Mouse (Mus musculus): Measurements from ENCODE around the gene Tmem86b.
"Not testable (repeated sequence)": the region's sequence is repeated elsewhere in the genome, so short reads cannot be mapped to it uniquely, and the experiment has no call there.

Gene Tmem86b

GRCm38 (mm10) chr7:4647992-4648391, 16.8 kb upstream of the Tmem86b start:
- DNase-seq (ENCODE audit: low spot score), result no peak

DNA sequence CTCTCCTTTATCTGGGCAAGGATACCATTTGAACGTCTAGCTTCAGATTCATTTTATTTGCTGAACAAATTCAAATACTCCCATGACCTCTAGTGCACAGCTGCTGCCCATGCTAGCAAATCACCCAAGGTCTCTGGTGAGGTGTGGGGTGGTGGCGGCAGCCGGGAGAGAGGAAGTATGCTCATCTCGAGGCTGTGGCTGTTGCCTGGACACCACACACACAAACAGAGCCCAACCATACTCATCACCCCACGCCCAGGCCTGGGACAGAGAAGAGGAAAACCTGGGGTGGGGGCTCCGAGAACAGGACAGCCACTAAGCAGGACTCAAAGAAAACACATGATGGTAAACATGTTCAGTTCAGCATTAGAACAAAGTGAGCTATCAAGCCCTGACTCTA, 16.1 kb upstream of the Tmem86b start:
- no peak for DNase-seq (ENCODE audit: low spot score)

- DNase-seq (ENCODE audit: low spot score), result no peak
Observed at GRCm38 (mm10) chr7:4646806-4647205, 15.6 kb upstream of the Tmem86b start.

- DNase-seq (ENCODE audit: low spot score), result no peak
Observed at GRCm38 (mm10) chr7:4643225-4643624, 12.0 kb upstream of the Tmem86b start.

DNA sequence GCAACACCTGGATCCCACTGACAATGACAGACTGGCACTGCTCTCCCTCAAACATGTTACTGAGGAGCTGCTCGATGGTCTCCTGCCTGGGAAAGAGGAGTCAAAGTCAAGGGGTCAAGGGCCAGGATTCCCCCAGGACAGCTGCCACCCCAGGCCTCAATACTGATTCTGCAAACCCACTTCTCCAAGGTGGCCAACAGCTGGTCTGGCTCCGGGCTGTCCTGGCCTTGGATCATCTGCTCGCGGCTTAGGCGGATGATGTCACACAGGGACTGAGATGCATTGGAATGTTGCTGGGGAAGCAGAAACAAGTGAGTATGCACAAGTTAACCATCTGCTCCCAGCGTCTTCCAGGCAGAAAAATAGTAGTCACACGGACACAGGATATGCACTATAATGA, 10.7 kb upstream of the Tmem86b start:
- DNase-seq (ENCODE audit: low spot score), result no peak

DNA sequence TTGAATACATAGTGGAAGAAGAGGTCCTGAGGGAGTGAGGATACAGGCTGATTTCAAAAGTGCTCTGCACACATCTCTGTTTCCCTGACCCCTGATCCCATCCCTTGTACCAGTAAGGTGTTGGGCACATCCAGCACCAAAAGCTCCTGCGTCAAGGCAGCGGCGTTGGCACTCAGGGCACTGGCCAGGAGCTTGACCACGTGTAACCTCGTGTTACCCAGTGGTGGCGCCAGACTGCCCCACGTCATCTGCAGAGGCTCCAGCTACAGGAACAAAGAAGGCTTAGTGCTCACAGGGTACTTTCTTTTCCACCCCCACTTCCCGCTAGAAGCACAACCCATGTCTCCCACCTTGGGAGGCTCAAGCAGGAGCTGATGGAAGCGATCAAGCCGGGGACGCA, 9.9 kb upstream of the Tmem86b start:
- DNase-seq (ENCODE audit: low spot score), result no peak

DNA sequence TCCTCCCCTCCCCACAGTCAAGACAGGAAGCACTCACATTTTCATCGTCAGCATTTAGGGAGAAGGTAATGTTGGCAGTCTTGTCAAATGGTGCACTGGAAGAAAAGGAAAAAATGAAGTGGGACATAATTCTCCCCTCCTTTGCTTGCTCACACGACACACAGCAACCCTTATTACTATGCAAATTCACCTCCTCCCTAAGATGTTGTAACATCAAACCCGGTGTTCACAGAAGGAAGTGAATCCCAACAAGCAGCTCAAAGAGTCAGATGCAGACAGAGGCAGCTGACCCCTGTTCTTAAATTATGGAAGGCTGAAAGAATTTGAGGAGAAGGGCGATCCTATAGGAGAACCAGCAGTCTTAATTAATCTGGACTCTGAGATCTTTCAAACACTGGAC, 5.0 kb upstream of the Tmem86b start:
- DNase-seq (ENCODE audit: low spot score), result no peak

- no peak for DNase-seq (ENCODE audit: low spot score)
Observed at GRCm38 (mm10) chr7:4630198-4630597, 1.0 kb downstream of the Tmem86b start.

DNA sequence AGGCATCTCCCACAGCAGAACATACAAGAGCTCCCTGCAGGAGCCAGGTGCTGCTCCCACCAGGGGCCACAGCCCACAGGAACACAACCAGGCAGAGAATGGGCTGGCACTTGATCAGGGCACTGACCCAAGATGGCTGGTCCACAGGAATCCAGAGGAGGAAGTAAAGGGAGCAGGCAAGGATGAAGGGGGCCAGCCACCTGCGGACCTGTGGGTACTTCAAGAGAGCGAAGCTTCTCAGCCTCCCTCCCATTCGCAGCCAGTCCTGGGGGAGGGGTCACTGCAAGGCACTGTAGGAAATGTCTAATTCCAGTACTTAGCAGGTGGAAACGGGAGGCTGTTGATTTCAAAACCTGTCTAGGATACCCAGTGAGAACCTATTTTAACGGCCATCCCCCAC, 1.6 kb downstream of the Tmem86b start:
- no peak for DNase-seq (ENCODE audit: low spot score)

- no peak for DNase-seq (ENCODE audit: low spot score)
Observed at GRCm38 (mm10) chr7:4625928-4626327, 5.3 kb downstream of the Tmem86b start.

DNA sequence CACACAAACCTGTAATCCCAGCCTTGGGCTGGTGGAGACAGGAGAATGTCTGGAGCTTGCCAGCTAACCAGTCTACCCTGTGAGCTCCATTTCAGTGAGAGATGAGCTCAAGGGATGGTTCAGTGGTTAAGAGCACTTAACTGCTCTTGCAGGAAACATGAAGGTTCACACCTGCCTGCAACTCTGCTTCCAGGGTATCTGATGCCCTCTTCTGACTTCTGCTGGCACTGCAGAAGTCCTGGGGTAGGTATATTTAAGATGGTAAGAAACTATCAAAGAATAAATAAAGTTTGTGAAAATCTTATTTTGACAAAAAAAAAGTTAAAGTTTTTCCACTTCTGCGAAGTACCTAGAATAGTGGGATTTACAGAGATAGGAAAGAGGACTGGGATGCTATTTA, 6.9 kb downstream of the Tmem86b start:
- no peak for DNase-seq (ENCODE audit: low spot score)

DNA sequence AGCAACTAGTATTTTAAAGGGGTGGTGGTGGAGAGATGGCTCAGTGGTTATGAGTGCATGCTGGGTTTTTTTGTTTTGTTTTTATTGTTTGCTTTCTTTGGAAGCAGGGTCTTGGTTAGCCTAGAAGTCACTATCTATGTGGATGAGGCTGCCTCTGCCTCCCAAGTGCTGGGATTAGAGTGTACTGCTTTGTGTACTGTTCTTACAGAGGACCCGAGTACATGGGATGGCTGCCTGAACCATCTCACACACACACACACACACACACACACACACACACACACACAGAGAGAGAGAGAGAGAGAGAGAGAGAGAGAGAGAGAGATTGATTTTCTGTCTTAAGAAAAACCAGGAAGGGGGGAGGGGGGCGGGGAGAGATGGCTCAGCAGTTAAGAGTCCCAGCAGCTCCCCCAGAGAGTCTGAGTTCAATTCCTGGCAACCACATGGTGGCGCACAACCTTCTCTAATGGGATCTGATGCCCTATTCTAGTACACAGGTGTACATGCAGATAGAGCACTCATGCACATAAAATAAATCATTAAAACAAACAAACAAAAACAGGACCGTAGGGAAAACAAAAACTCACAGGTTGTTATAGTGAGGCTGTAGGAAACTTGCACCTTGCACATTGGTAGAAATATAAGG, 7.6 kb downstream of the Tmem86b start:
- DNase-seq (ENCODE audit: low spot score), result no peak

- DNase-seq (ENCODE audit: low spot score), result no peak
Observed at GRCm38 (mm10) chr7:4619979-4620378, 11.2 kb downstream of the Tmem86b start.

DNA sequence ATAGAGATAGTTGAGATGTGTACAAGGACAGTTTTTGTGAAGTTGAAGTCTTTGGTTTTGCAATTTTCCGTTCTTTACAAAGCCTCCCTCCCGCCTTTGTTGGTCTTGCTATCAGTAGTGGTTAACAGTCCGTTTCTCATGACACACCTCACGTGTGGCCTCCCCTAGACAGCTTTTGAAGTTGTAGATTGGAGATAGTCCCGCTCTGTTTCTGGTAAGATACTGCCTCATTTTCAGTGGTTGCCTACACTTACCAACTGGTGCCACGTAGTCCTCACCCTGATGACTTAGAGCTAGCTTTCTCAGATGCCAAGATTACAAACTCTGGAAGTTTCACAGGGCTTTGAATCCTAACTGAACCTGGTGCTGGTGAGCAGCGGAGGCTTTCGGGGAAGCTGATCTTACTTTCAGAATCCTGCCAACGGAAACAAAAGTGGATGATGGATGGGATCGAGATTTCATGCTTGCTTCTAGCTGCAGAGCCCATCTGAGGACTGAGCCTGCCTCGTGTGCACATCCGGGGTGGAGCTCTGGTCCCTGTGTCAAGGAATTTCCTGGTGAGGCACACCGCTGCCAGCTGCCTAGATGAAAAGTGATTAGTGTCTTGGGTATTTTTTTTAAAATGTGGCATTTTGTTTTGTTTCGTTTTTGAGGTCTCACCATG, 17.4 kb downstream of the Tmem86b start:
- DNase-seq (ENCODE audit: low spot score), result no peak

GRCm38 (mm10) chr7:4612956-4613355, 18.3 kb downstream of the Tmem86b start:
- DNase-seq (ENCODE audit: low spot score), result no peak

DNA sequence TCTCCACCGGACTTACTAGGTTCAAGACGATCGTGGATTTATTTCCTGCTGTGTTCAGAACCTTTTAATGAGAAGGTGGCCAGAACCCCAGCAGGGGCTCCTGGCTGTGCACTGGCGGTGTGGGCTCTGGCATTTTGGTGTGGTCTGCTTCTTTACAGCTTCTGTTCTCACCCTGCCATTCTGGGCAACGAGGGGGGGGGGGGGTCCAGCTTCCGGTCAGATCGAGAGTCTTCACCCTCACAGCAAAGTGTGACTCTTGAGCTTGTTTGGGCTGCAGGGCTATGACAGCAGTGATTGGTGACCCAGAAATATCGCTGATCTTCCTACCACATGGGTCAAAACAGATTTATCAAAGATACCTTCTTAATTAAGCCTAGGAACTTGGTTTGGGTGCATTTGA, 18.8 kb downstream of the Tmem86b start:
- no peak for DNase-seq (ENCODE audit: low spot score)

DNA sequence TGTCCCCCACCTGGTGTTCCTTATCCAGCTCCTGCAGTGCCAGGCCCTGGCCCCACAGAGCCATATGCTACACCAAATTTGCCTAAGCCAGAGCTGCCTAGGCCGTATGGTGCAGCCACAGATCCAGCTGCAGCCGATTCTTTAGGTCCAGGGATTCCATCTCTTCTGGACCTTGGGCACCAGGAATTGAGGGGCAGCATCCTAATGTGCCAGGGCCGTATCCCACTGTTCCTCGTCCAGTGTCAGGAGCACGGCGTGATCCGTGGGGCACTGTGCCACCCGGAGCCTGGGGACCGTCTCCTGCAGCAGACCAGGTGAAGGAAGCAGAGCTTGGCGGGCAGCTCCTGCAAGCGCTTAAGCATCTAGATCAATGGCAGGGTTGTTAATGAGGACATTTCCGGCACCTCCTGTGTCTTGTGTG, 19.3 kb downstream of the Tmem86b start:
- no peak for DNase-seq (ENCODE audit: low spot score)

GRCm38 (mm10) chr7:4611511-4611910, 19.7 kb downstream of the Tmem86b start:
- DNase-seq (ENCODE audit: low spot score), result no peak

DNA sequence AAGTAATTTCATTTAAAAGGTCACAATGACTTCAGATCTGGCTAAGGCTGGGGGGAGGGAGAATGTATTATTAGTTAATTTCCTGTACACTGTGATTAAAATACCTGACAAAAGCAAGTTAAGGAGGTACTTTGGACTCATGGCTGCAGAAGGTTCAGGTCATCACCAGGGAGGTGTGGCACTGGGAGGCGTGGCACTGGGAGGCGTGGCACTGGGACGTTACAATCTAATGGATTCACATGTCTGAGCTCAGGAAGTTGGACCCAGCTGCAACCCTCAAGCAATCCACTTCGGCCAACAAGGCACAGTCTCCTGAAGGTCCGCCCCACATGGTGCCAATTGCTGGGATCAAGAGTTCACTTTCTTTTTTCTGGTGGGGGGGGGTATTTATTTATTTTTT, 23.2 kb downstream of the Tmem86b start:
- no peak for DNase-seq (ENCODE audit: low spot score)

- DNase-seq (ENCODE audit: low spot score), result no peak
Observed at GRCm38 (mm10) chr7:4603873-4604272, 27.3 kb downstream of the Tmem86b start, which contains the start of gene Ptprh. Gene Ptprh (minus strand): TSS chr7:4604041.

GRCm38 (mm10) chr7:4602969-4603368, 28.3 kb downstream of the Tmem86b start:
- no peak for DNase-seq (ENCODE audit: low spot score)

- DNase-seq (ENCODE audit: low spot score), result not testable (repeated sequence)
Observed at GRCm38 (mm10) chr7:4597046-4597445, 34.2 kb downstream of the Tmem86b start.

DNA sequence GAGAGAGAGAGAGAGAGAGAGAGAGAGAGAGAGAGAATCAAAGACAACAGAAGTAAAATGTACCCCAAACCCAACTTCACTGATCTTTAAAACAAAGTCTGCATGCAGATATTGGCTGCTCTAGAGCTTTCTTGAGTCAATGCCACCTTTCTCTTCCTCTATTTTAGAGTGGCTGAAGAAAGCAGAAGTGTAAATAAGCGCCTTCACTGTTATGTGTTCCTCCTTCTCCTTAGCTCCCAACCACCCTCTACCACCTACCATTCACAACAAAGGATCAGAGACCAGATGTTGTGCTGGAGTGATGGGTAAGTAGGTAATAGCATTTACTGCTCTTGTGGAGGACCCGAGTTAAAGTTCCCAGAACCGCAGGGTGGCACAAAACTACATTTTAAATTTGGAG, 49.7 kb downstream of the Tmem86b start:
- DNase-seq (ENCODE audit: low spot score), result not testable (repeated sequence)
